Mouse (Mus musculus) right cerebral cortex, postnatal 14 days (tissue): ENCODE results near the gene Smok3b.

Experiments
- DNase-seq: peaks from one replicate; pipeline ENCODE4 v3.0.0; 2022

The Smok3b gene

DNA sequence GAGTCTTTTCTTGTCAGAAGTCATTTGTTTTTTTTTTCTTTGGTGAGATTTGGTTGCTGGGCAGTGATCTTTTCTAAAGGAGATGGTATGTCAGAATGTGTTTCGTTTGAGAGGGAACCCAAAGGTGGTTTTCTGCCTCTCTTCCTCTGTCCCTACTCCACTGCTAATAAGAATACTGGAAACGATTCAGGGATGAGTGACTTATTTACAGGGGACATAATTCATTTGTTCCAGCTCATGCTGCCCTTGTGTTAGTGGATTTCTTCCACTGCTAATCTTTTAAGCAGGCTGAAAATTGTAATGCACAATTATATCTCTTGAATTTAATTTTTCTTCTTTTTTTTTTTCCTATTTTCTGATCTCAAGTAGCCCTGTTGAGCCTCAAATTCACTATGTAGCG, 65.6 kb downstream of the Smok3b start:
- no peak for DNase-seq

DNA sequence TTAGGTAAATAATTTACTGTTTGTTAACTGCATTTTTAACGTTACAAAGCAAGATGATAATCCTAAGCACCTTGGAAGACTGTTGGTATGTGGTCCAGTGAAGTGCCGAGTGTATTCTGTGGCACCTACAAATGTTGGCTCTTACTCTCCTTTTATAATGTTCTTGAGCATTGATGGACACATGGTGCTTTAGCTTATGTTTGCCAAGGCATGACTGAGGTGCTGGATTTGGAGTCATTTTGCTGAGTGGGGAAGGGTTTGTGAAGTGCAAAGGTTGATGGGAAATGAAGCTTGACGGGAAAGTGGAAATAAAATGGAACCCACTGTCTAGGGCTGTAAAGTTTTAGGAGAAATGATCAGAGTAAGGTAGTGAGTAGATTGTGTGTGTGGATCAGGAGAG, 67.1 kb downstream of the Smok3b start:
- no peak for DNase-seq

DNA sequence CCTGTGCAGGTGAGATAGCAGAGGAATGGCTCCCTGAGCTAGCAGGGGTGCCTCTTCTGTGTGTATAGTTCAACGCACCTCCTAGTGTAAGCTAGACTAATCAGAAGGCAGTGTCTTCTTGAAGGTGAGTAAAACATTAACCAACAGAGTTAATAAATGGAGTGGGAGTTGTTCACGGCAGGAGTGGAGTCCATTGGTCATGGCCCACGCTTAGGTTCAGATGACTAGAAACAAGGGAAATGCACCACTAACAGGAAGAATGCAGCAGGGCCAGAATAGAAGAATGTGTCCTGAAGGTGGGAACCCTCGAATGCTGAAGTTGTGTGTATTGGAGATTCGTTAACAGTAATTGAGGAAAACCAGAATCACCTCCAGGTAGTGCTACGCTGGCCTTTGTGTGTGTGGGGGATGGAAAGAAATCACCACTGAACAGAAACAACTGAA, 67.9 kb downstream of the Smok3b start:
- no peak for DNase-seq

DNA sequence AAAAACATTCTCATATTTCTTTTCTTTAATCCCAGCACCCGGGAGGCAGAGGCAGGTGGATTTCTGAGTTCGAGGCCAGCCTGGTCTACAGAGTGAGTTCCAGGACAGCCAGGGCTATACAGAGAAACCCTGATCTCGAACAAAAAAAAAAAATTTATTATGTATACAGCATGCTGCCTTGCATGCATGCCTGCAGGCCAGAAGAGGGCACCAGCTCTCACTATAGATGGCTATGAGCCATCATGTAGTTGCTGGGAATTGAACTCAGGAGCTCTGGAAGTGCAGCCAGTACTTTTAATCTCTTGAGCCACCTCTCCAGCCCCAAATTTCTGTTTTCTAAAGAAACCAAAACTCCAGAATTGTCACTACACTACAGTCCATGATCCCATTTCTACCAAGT, 69.0 kb downstream of the Smok3b start:
- no peak for DNase-seq

DNA sequence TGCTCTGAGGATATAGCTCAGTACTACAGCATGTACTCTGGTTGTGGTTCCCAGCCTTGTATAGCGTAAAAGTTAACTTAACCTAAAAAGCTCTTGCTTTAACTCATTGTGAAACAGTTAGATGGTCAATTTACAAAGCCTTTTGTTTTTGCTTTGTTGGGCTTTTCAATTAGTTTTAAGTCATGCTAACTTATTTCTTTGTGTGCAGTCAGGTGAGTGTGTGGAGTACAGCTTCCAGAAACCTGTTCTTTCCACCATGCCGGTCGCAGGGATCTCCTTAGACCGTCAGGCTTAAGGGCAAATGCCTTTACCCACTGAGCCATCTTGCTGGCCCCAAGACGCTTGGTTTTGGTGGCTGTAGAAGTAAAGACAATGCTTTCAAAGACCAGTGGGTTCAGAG, 69.5 kb downstream of the Smok3b start:
- DNase-seq, result no peak

GRCm38 (mm10) chr5:138092771-138093170, 71.5 kb downstream of the Smok3b start:
- no peak for DNase-seq

DNA sequence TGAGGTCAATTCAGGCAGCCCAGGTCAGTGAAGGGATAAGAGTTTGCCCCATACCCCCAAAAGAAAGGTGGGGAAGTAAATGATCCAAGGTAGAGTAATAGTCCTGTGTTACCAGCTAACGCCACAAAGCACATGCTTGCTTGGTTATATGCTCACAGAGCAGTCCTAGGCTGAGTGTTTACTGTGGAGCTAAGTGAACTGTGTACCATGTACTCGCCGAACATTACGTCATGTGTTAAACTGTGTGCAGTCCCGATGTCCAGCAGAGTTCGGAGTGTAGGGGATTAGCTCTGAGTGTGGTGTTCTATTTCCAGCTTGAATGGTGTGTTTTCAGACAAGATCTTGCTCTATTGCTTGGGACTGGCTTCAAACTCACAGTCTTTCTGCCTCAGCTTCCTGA, 73.2 kb downstream of the Smok3b start:
- no peak for DNase-seq
